Mouse (Mus musculus) liver, embryonic 15.5 days (tissue): ENCODE results near the gene Vwa7. TPM values are rescaled to one million over a fixed set of nuclear protein-coding genes. Genes with fewer than 3 reads are reported as not detected.
"Not testable (repeated sequence)": the region's sequence is repeated elsewhere in the genome, so short reads cannot be mapped to it uniquely, and the experiment has no call there.

ENCODE experiments used
- ATAC-seq: fragments of 200-750 bp; cut with Nextera tagmentation; 2 replicates; pipeline ENCODE4 v1.8.0; 2017; ENCODE audit warnings: moderate number of reproducible peaks, mild to moderate bottlenecking, moderate library complexity; ENCODE audit not compliant: insufficient read depth
- H3K27ac ChIP-seq: fragments of 300-500 bp; sonication (generic); replicated peaks from 2 replicates; pipeline ENCODE4 v1.5.1; 2015; ENCODE audit warnings: mild to moderate bottlenecking, inconsistent platforms
- H3K27me3 ChIP-seq: fragments of 300-500 bp; sonication (generic); 2 replicates; pipeline ENCODE4 v1.6.1; 2015; ENCODE audit warnings: mild to moderate bottlenecking, inconsistent platforms
- H3K36me3 ChIP-seq: fragments of 300-500 bp; sonication (generic); replicated peaks from 2 replicates; pipeline ENCODE4 v1.6.1; 2015; ENCODE audit warnings: moderate library complexity, mild to moderate bottlenecking, inconsistent platforms
- H3K4me1 ChIP-seq: fragments of 300-500 bp; sonication (generic); replicated peaks from 2 replicates; pipeline ENCODE4 v1.6.1; 2015; ENCODE audit warnings: inconsistent platforms
- H3K4me2 ChIP-seq: fragments of 300-500 bp; sonication (generic); 2 replicates; pipeline ENCODE4 v1.6.1; 2015; ENCODE audit warnings: moderate library complexity, mild to moderate bottlenecking, inconsistent platforms
- H3K4me3 ChIP-seq: fragments of 300-500 bp; sonication (generic); replicated peaks from 2 replicates; pipeline ENCODE4 v1.5.1; 2015; ENCODE audit warnings: mild to moderate bottlenecking, inconsistent platforms
- H3K9ac ChIP-seq: fragments of 300-500 bp; sonication (generic); 2 replicates; pipeline ENCODE4 v1.6.1; 2015; ENCODE audit warnings: moderate library complexity, mild to moderate bottlenecking, inconsistent platforms
- H3K9me3 ChIP-seq: fragments of 300-500 bp; sonication (generic); replicated peaks from 2 replicates; pipeline ENCODE4 v1.6.1; 2016; ENCODE audit warnings: inconsistent platforms
- WGBS: fragments of 180-500 bp; shearing (Covaris S2); methylation state at CpG from one replicate; pipeline ENCODE4 v1.1.7; 2015; ENCODE audit warnings: mixed read lengths; ENCODE audit not compliant: insufficient replicate concordance; 5-methylcytosine and 5-hydroxymethylcytosine counted together
- polyA plus RNA-seq: library from polyadenylated mRNA; unstranded; fragments of >200 nt; fragmentation: Nextera tagmentation; extraction: Ambion mirVana; gene quantifications from 2 replicates; pipeline ENCODE4 v1.2.1, GENCODE M21; 2015

Vwa7 gene
- polyA plus RNA-seq, 1 experiment from 2014 or later, result 0.09 TPM

DNA sequence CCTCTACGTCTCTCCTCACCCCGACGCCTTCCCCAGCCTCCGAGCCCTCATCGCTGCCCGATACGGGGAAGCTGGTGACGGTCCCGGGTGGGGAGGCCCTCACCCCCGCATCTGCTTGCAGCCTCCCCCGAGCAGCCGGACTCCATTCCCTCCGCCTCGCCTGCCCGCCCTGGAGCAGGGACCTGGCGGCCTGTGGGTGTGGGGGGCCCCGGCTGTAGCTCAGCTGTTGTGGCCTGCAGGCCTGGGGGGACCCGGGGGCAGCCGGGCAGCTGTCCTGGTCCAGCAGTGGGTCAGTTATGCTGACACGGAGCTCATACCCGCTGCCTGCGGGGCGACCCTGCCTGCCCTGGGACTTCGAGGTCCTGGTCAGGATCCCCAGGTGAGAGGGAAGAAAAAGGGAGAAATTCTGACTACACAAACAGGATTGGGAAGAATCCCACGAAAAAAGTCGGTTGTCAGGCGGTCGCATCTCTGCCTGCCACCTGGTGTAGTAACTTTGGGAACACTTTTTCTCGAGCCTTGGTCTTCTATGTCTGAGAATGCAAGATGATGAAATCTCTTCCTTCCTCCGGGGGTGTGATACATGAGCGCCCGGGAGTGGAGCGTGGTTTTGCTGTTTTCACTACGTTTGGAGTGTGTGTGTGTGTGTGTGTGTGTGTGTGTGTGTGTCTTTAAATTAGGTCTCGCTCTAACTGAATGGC is 14.8 kb upstream of the Vwa7 start:
- under 1% methylated on average over 35 of the region's 35 CpGs for WGBS
- peak overlapping the region; percentile 77 for H3K4me3 ChIP-seq
- peak overlapping the region; percentile 94 for H3K9ac ChIP-seq
- peak; percentile 7 for ATAC-seq
- H3K36me3 ChIP-seq, result peaks cover 53% of the 10 kb centered on the region
- H3K9me3 ChIP-seq, result no peaks in the 10 kb centered on the region
- no peaks in the 10 kb centered on the region for H3K27me3 ChIP-seq
- peaks cover 70% of the 10 kb centered on the region for H3K4me1 ChIP-seq
- peak overlapping the region; percentile 95 for H3K4me2 ChIP-seq
- peak overlapping the region; percentile 97 for H3K27ac ChIP-seq

DNA sequence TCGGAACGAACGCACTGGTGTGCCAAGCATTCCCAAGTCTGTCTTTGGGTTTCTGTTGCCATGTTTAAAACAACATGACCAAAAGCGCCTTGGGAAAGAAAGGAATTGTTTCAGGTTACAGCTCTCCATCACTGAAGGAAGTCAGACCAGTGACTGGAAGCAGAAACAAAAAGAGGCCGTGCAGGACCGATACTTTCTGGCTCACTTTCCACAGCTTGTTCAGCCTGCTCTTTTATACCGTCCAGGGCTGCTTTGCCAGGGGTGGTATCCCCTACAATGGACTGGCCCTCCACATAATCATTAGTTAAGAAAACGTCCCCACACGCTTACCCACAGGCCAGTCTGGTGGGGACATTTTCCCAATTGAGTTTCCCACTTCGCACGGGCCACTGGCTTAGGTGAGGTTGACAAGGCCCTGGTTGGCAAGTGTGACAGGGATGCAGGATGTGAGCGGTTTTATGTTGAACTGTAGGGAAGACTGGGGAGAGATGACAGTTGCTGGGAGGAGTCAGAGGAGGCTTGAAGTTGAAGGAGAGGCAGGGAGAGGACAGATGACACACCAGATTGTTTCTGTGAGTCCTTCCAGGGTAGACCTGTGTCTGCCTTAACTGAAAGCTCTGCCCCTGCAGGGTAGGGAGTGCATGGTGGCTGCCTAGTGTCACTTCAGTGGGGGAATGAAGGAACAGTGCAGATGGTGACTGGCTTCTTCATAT is 14.1 kb upstream of the Vwa7 start:
- peaks cover 63% of the 10 kb centered on the region for H3K4me1 ChIP-seq
- 4% methylated on average over 12 of the region's 12 CpGs for WGBS
- ATAC-seq, result peak; percentile 6; the same call in 1 of the 2 replicates

DNA sequence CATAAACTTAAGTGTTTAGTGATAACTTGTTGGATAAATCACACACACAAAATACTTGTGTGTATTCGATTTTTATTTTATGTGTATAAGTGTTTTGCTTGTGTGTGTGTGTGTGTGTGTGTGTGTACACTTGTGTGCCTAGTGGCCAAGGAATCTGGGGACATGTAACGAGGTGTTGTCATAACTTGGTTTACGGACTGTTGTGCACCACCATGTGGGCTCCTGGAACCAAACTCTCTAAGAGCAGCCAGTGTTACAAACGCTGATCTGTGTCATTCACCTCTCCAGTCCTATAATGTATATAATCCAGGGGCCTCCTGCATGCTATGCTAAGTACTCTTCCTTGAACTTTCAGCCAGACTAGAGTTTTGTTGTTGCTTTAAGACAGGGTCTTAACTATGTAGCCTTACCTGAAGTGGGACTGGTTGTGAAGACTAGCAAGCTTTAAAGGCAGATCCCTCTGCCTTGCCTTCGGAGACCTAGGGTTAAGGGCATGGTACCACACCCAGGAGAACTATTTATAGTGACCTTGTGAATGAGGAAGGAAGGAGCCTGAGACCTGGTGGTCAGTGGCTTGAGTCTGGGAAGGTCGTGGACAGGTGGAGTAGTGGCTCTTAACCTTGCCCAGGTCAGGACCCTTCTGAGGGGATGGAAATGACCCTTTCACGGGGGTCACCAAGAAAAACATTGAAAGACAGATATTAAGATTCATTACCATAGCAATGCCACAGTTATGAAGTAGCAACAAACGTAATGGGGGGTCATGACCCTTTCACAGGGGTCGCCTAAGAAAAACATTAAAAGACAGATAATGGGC is 13.1 kb upstream of the Vwa7 start:
- peak overlapping the region; percentile 97 for H3K27ac ChIP-seq
- ATAC-seq, result no peak
- H3K9me3 ChIP-seq, result no peaks in the 10 kb centered on the region
- peak overlapping the region; percentile 95 for H3K4me2 ChIP-seq
- H3K4me1 ChIP-seq, result peaks cover 54% of the 10 kb centered on the region
- peak overlapping the region; percentile 77 for H3K4me3 ChIP-seq
- peaks cover 53% of the 10 kb centered on the region for H3K36me3 ChIP-seq
- WGBS, result 33% methylated on average over 9 of the region's 9 CpGs
- H3K9ac ChIP-seq, result peak overlapping the region; percentile 94
- H3K27me3 ChIP-seq, result no peaks in the 10 kb centered on the region

More for the DNA sequence above, 14.1 kb upstream of the Vwa7 start:
- peak overlapping the region; percentile 97 for H3K27ac ChIP-seq
- H3K4me2 ChIP-seq, result peak overlapping the region; percentile 95
- H3K36me3 ChIP-seq, result peaks cover 53% of the 10 kb centered on the region
- H3K9me3 ChIP-seq, result no peaks in the 10 kb centered on the region
- H3K27me3 ChIP-seq, result no peaks in the 10 kb centered on the region
- peak overlapping the region; percentile 77 for H3K4me3 ChIP-seq
- peak overlapping the region; percentile 94 for H3K9ac ChIP-seq

DNA sequence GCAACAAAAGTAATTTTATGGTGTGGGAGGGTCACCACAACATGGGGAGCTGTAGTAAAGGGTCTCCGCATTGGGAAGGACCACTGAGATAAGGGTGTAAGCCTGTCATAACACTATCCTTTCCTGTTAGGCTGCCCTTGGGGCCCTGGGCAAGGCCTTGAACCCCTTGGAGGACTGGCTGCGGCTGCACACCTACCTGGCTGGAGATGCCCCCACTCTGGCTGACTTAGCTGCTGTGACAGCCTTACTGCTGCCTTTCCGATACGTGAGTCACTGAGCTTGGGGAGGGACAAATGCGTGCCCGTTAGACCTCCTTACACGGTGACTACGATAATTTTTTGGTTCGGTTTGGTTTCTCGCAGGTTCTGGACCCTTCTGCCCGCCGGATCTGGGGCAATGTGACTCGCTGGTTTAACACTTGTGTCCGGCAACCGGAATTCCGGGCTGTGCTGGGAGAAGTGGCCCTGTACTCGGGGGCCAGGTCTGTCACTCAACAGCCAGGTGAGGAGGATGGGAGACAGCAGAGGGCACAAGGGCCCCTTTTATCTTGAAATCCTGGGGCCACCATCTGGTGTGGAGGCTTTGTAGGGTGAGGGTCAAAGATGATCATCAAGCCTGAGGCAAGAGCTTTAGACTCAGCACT is 12.2 kb upstream of the Vwa7 start:
- H3K4me3 ChIP-seq, result no peak overlapping the region
- H3K4me2 ChIP-seq, result peak overlapping the region; percentile 95

GRCm38 (mm10) chr17:35005158-35005557 is 11.2 kb upstream of the Vwa7 start:
- peaks cover 36% of the 10 kb centered on the region for H3K4me1 ChIP-seq
- no peak overlapping the region for H3K4me3 ChIP-seq
- H3K9me3 ChIP-seq, result no peaks in the 10 kb centered on the region
- WGBS, result 88% methylated on average over 10 of the region's 10 CpGs
- peaks cover 61% of the 10 kb centered on the region for H3K36me3 ChIP-seq
- no peak overlapping the region; the same call in 1 of the 2 replicates for H3K27ac ChIP-seq
- no peak overlapping the region for H3K9ac ChIP-seq
- ATAC-seq, result no peak
- H3K4me2 ChIP-seq, result no peak overlapping the region
- no peaks in the 10 kb centered on the region for H3K27me3 ChIP-seq

More for the DNA sequence above, 12.2 kb upstream of the Vwa7 start:
- 88% methylated on average over 17 of the region's 17 CpGs for WGBS
- no peak overlapping the region; the same call in 1 of the 2 replicates for H3K9ac ChIP-seq
- peaks cover 53% of the 10 kb centered on the region for H3K36me3 ChIP-seq
- no peak for ATAC-seq
- no peaks in the 10 kb centered on the region for H3K9me3 ChIP-seq
- no peaks in the 10 kb centered on the region for H3K27me3 ChIP-seq
- H3K4me1 ChIP-seq, result peaks cover 44% of the 10 kb centered on the region
- no peak overlapping the region for H3K27ac ChIP-seq

DNA sequence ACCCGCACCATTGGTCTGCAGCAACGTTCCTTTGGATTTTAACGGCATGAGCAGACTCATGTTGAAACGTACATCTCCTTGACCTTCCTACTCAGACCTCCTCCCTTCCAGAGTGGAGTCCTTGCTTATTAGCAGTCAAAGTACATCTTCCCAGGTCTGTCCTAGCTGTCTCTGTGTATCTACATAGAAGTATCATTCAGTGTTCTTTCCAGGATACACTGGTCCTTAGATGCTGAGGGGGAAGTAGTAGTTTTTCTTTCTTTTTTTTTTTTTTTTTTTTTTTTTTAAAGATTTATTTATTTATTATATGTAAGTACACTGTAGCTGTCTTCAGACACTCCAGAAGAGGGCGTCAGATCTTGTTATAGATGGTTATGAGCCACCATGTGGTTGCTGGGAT is 10.5 kb upstream of the Vwa7 start:
- ATAC-seq, H3K9me3 ChIP-seq, H3K4me3 ChIP-seq, H3K4me2 ChIP-seq, H3K9ac ChIP-seq, H3K27me3 ChIP-seq, H3K27ac ChIP-seq: not testable (repeated sequence)
- peaks cover 69% of the 10 kb centered on the region for H3K36me3 ChIP-seq
- 88% methylated on average over 5 of the region's 5 CpGs for WGBS
- peaks cover 36% of the 10 kb centered on the region for H3K4me1 ChIP-seq

DNA sequence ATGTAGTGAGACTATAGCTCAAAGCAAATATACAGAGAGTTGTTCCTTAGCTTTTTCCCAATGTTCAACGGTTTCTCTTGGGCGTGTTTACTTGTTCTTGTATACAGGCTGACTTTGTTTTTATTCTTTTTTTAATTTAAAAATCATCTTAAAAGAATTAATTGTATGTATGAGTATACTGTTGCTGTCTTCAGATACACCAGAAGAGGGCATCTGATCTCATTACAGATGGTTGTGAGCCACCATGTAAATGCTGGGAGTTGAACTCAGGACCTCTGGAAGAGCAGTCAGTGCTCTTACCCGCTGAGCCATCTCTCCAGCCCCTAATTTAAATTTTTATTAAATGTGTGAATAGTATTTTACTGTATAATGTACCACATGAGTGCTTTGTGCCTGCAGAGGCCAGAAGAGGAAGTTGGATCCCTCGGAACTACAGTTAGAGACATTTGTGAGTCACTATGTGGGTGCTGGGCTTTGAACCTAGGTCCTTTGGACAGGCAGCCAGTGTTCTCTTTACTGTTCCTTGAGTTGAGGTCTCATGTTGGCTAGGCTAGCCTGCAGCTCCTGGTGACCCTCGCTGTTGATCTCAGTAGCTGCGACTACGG is 8.9 kb upstream of the Vwa7 start:
- WGBS, result 81% methylated on average over 7 of the region's 7 CpGs
- H3K4me1 ChIP-seq, result peaks cover 25% of the 10 kb centered on the region
- no peaks in the 10 kb centered on the region for H3K9me3 ChIP-seq
- H3K4me3 ChIP-seq, result no peak overlapping the region
- H3K4me2 ChIP-seq, result no peak overlapping the region
- no peaks in the 10 kb centered on the region for H3K27me3 ChIP-seq
- H3K36me3 ChIP-seq, result peaks cover 85% of the 10 kb centered on the region
- no peak overlapping the region for H3K27ac ChIP-seq
- no peak for ATAC-seq
- H3K9ac ChIP-seq, result no peak overlapping the region

DNA sequence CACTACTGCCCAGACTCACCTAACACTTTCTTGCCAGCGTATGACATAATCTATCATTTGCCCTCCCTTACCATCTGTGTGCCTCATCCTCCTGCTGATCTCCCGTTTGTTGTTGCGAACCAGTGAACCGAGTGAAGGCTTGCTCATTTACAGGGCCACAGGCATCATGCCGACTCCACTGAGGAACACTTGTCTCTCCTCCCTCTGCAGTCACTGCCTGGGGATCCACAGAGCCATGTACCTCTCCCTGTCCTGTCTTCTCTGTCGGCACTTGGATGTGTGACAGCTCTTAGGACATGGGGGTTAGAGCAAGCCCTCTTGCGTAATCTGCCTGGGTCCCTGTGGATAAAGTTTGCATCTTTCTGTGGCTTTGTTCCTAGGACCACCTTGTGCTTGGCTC is 6.8 kb upstream of the Vwa7 start:
- Histone ChIP-seq H3K9ac (no peak overlapping the region), H3K27ac (no peak overlapping the region), H3K36me3 (peaks cover 98% of the 10 kb centered on the region), H3K4me1 (peaks cover 4% of the 10 kb centered on the region), H3K4me3 (no peak overlapping the region), H3K27me3 (no peaks in the 10 kb centered on the region), H3K9me3 (no peaks in the 10 kb centered on the region), H3K4me2 (no peak overlapping the region)
- no peak for ATAC-seq
- 82% methylated on average over 7 of the region's 7 CpGs for WGBS

DNA sequence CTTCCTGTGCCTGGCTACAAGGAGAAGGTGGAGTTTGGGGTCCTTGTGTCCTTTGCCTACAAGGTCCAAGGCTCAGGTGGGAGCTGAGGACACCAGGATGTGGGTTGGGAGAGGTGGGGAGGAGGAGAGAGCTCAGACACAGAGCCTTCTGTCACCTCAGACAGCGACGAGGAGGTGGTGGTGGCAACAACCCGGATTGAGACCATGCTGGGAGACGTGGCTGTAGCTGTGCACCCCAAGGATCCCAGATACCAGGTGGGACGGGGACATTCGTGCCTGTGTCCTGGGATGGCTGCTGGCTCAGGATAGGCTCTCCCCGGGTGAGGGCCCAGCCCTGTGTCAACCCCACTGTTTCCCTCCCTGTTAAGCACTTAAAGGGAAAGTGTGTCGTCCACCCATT is 4.9 kb upstream of the Vwa7 start:
- H3K4me3 ChIP-seq, result no peak overlapping the region
- H3K4me2 ChIP-seq, result no peak overlapping the region
- H3K27me3 ChIP-seq, result no peaks in the 10 kb centered on the region
- H3K36me3 ChIP-seq, result peaks cover 100% of the 10 kb centered on the region
- peaks cover 3% of the 10 kb centered on the region for H3K4me1 ChIP-seq
- no peak for ATAC-seq
- no peak overlapping the region for H3K9ac ChIP-seq
- H3K27ac ChIP-seq, result no peak overlapping the region
- no peaks in the 10 kb centered on the region for H3K9me3 ChIP-seq
- WGBS, result 83% methylated on average over 8 of the region's 8 CpGs

GRCm38 (mm10) chr17:35012430-35012829 is 3.9 kb upstream of the Vwa7 start:
- Histone ChIP-seq H3K27me3 (no peaks in the 10 kb centered on the region), H3K9ac (no peak overlapping the region), H3K4me1 (peaks cover 13% of the 10 kb centered on the region), H3K4me2 (no peak overlapping the region), H3K9me3 (no peaks in the 10 kb centered on the region), H3K4me3 (no peak overlapping the region), H3K36me3 (peaks cover 100% of the 10 kb centered on the region), H3K27ac (no peak overlapping the region)
- WGBS, result 82% methylated on average over 13 of the region's 13 CpGs
- no peak for ATAC-seq
